ENCODE assay signal across 21 mouse cellular contexts in the genomic region with DNA sequence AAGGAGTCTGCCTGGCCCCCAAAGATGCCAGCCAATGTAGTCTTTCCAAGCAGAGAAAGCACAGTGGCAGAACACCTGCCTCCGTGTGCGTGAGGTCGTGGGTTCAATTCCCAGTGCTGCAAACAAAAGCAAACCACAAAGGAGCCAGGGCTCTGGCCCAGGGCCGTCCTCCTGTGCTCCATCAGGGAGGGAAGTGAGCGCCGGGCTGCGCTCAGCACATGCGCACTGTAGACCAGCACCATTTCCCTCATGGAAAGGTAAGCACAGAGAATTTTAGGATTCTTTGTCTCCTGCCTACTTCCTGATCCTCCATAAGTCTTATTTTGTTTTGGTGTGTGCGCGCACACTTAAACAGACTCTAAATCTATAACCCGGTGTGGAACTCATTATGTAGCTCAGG. TPM values are rescaled to one million over a fixed set of nuclear protein-coding genes. Genes with fewer than 3 reads are reported as not detected.
A peak's percentile ranks its signal among the peaks of the same experiment; 100 is the strongest.
DNase-seq lines count a peak whose midpoint lies in the region; ATAC-seq and TF ChIP-seq lines count a peak whose summit lies in the region.
"Had no signal": no experiment of that assay in that cellular context is flagged by ENCODE, and none has a peak within 500 bp of the region (broad histone marks: within the 10 kb centered on the region; RNA-seq: fewer than 3 reads in every experiment).

No protein-coding gene starts in this region.

- no peaks in the 10 kb centered on the region for H3K27me3 ChIP-seq in intestine, embryonic 14.5 days (replicated peaks; ENCODE audit: control insufficient read depth, insufficient read depth, low read length)
- H3K27me3 ChIP-seq in intestine, embryonic 15.5 days (replicated peaks): no peaks in the 10 kb centered on the region
- H3K27me3 ChIP-seq in E14TG2a.4 (ENCODE audit: insufficient read depth, low read length): no peaks in the 10 kb centered on the region
- no peaks in the 10 kb centered on the region for H3K27me3 ChIP-seq in embryonic facial prominence, embryonic 13.5 days
- no peaks in the 10 kb centered on the region for H3K27me3 ChIP-seq in liver, postnatal 0 days (ENCODE audit: insufficient read depth, low read length)
- H3K27me3 ChIP-seq: forebrain, embryonic 13.5 days; hindbrain, embryonic 12.5 days; hindbrain, embryonic 15.5 days had no signal

- H3K27ac ChIP-seq in intestine, embryonic 14.5 days (ENCODE audit: low read depth): peak overlapping the region; percentile 43; the same call in 1 of the 2 replicates
- no peak overlapping the region for H3K27ac ChIP-seq in intestine, embryonic 15.5 days
- H3K27ac ChIP-seq in embryonic facial prominence, embryonic 13.5 days: no peak overlapping the region
- no peak overlapping the region for H3K27ac ChIP-seq in liver, postnatal 0 days (ENCODE audit: low read depth)
- H3K27ac ChIP-seq: forebrain, embryonic 10.5 days; forebrain, embryonic 13.5 days; hindbrain, embryonic 12.5 days; hindbrain, embryonic 15.5 days had no signal

- H3K4me1 ChIP-seq in intestine, embryonic 14.5 days (replicated peaks; ENCODE audit: control insufficient read depth, insufficient read depth, low read length): peaks cover 10% of the 10 kb centered on the region; the same call in 1 of the 2 replicates
- H3K4me1 ChIP-seq in intestine, embryonic 15.5 days (replicated peaks): peaks cover 17% of the 10 kb centered on the region
- H3K4me1 ChIP-seq in E14TG2a.4 (replicated peaks; ENCODE audit: low read depth, low read length): peaks cover 61% of the 10 kb centered on the region
- H3K4me1 ChIP-seq in embryonic facial prominence, embryonic 13.5 days: peaks cover 15% of the 10 kb centered on the region
- H3K4me1 ChIP-seq in liver, postnatal 0 days (ENCODE audit: insufficient read depth): no peaks in the 10 kb centered on the region

- no peak overlapping the region for H3K4me2 ChIP-seq in intestine, embryonic 14.5 days (ENCODE audit: low read length)
- no peak overlapping the region for H3K4me2 ChIP-seq in intestine, embryonic 15.5 days (replicated peaks)
- no peak overlapping the region for H3K4me2 ChIP-seq in embryonic facial prominence, embryonic 13.5 days
- no peak overlapping the region for H3K4me2 ChIP-seq in liver, postnatal 0 days (ENCODE audit: low read depth, low read length)
- H3K4me2 ChIP-seq: forebrain, embryonic 13.5 days; heart, embryonic 11.5 days; hindbrain, embryonic 12.5 days; hindbrain, embryonic 15.5 days had no signal

- WGBS in intestine, embryonic 14.5 days: 80% methylated on average over 11 of the region's 11 CpGs
- WGBS in intestine, embryonic 15.5 days: 86% methylated on average over 11 of the region's 11 CpGs
- 80% methylated on average over 11 of the region's 11 CpGs for WGBS in embryonic facial prominence, embryonic 13.5 days
- WGBS in liver, postnatal 0 days (ENCODE audit: insufficient replicate concordance): 68% methylated on average over 11 of the region's 11 CpGs

- TF ChIP-seq CTCF in E14TG2a.4 (conservative IDR thresholded peaks at IDR 0.05; ENCODE audit: low read length): no peak
- no peak for TF ChIP-seq CTCF in liver, postnatal 0 days (IDR thresholded peaks at IDR 0.05; ENCODE audit: low read depth)

- H3K4me3 ChIP-seq in intestine, embryonic 14.5 days (ENCODE audit: low read depth, low read length): no peak overlapping the region
- H3K4me3 ChIP-seq in intestine, embryonic 15.5 days (replicated peaks): no peak overlapping the region
- peak overlapping the region; percentile 50; the same call in 1 of the 2 replicates for H3K4me3 ChIP-seq in E14TG2a.4 (replicated peaks; ENCODE audit: low read length)
- H3K4me3 ChIP-seq in embryonic facial prominence, embryonic 13.5 days: no peak overlapping the region
- H3K4me3 ChIP-seq in liver, postnatal 0 days (ENCODE audit: low read depth, low read length): no peak overlapping the region
- H3K4me3 ChIP-seq: forebrain, embryonic 10.5 days; forebrain, embryonic 13.5 days; hindbrain, embryonic 12.5 days; hindbrain, embryonic 15.5 days had no signal

- no peaks in the 10 kb centered on the region for H3K9me3 ChIP-seq in intestine, embryonic 14.5 days (ENCODE audit: control insufficient read depth, low read length)
- H3K9me3 ChIP-seq in intestine, embryonic 15.5 days: no peaks in the 10 kb centered on the region
- no peaks in the 10 kb centered on the region for H3K9me3 ChIP-seq in E14TG2a.4 (ENCODE audit: low read length)
- H3K9me3 ChIP-seq in embryonic facial prominence, embryonic 13.5 days: no peaks in the 10 kb centered on the region
- H3K9me3 ChIP-seq in liver, postnatal 0 days (ENCODE audit: low read length): no peaks in the 10 kb centered on the region
- H3K9me3 ChIP-seq: forebrain, embryonic 10.5 days; forebrain, embryonic 13.5 days; hindbrain, embryonic 12.5 days; hindbrain, embryonic 15.5 days had no signal

- no peak for ATAC-seq in intestine, embryonic 14.5 days (replicated peaks; ENCODE audit: low FRiP score, low TSS enrichment, low read depth)
- ATAC-seq in intestine, embryonic 15.5 days: no peak
- ATAC-seq in embryonic facial prominence, embryonic 13.5 days (ENCODE audit: insufficient number of reproducible peaks, insufficient read depth, low FRiP score, low TSS enrichment, low read depth): no peak
- no peak for ATAC-seq in liver, postnatal 0 days
- ATAC-seq: forebrain, embryonic 13.5 days; forebrain, embryonic 16.5 days had no signal

- no peak for TF ChIP-seq EP300 in liver, postnatal 0 days (IDR thresholded peaks at IDR 0.05; ENCODE audit: low read depth)

- H3K9ac ChIP-seq in intestine, embryonic 14.5 days (ENCODE audit: low read length): no peak overlapping the region
- no peak overlapping the region for H3K9ac ChIP-seq in intestine, embryonic 15.5 days
- H3K9ac ChIP-seq in embryonic facial prominence, embryonic 13.5 days: 0 out of 2 replicates have a peak overlapping the region, but pooled peaks have one; percentile 11
- H3K9ac ChIP-seq in liver, postnatal 0 days (replicated peaks): no peak overlapping the region
- H3K9ac ChIP-seq: forebrain, embryonic 13.5 days; hindbrain, embryonic 12.5 days; hindbrain, embryonic 15.5 days had no signal

- DNase-seq in intestine, embryonic 14.5 days (ENCODE audit: low spot score): no peak
- DNase-seq in R1 (ENCODE audit: low read depth, low spot score): peak; percentile 69
- no peak for DNase-seq in lung, postnatal 14 days
- no peak for DNase-seq in cerebellum, postnatal 25 days
- DNase-seq in liver, postnatal 0 days: no peak
- DNase-seq: adrenal gland, postnatal 10 days; cerebellum, adult 18-20 months; cerebellum, adult 9-10 months; cerebellum, postnatal 14 days; gastrocnemius, postnatal 10 days; heart, adult 11 months; kidney, adult 11 months had no signal

- no peaks in the 10 kb centered on the region for H3K36me3 ChIP-seq in intestine, embryonic 14.5 days (ENCODE audit: control insufficient read depth, insufficient read depth, low read length)
- no peaks in the 10 kb centered on the region for H3K36me3 ChIP-seq in intestine, embryonic 15.5 days
- no peaks in the 10 kb centered on the region for H3K36me3 ChIP-seq in E14TG2a.4 (ENCODE audit: insufficient read depth, low read length)
- no peaks in the 10 kb centered on the region for H3K36me3 ChIP-seq in embryonic facial prominence, embryonic 13.5 days
- no peaks in the 10 kb centered on the region for H3K36me3 ChIP-seq in liver, postnatal 0 days (replicated peaks; ENCODE audit: insufficient read depth, low read length)
- H3K36me3 ChIP-seq: forebrain, embryonic 10.5 days; hindbrain, embryonic 12.5 days; hindbrain, embryonic 15.5 days had no signal

RNA-seq across cellular contexts. Expression of a gene that starts 32.0 kb away (rescaled TPM):
- polyA plus RNA-seq in intestine, embryonic 14.5 days (2014; fragmentation: Nextera tagmentation; extraction: Ambion mirVana): 0.23 and 0.38 TPM in 2 replicates
- 0.82 and 0.94 TPM in 2 replicates for polyA plus RNA-seq in intestine, embryonic 15.5 days (2015; fragmentation: Nextera tagmentation; extraction: Ambion mirVana)
- polyA plus RNA-seq in embryonic facial prominence, embryonic 13.5 days (2015; fragmentation: Nextera tagmentation; extraction: Ambion mirVana): 1.4 and 1.5 TPM in 2 replicates
- polyA plus RNA-seq in liver, postnatal 0 days (2015; fragmentation: Nextera tagmentation; extraction: Ambion mirVana): 0.07 and 0.08 TPM in 2 replicates

RNA-seq across cellular contexts. Expression of a gene that starts 50.4 kb away (rescaled TPM):
- polyA plus RNA-seq in intestine, embryonic 14.5 days (2014; fragmentation: Nextera tagmentation; extraction: Ambion mirVana): 1.1 and 2.4 TPM in 2 replicates
- 1.6 and 1.7 TPM in 2 replicates for polyA plus RNA-seq in intestine, embryonic 15.5 days (2015; fragmentation: Nextera tagmentation; extraction: Ambion mirVana)
- 3.7 and 4.0 TPM in 2 replicates for polyA plus RNA-seq in embryonic facial prominence, embryonic 13.5 days (2015; fragmentation: Nextera tagmentation; extraction: Ambion mirVana)
- polyA plus RNA-seq in liver, postnatal 0 days (2015; fragmentation: Nextera tagmentation; extraction: Ambion mirVana): 0.34 TPM in 1 of 2 replicates, not detected in the other
